Mouse (Mus musculus) intestine, postnatal 0 days (tissue): Measurements from ENCODE around the gene Msmp. TPM values are rescaled to one million over a fixed set of nuclear protein-coding genes. Genes with fewer than 3 reads are reported as not detected.

ENCODE experiments used
- ATAC-seq: fragments of 200-750 bp; cut with Nextera tagmentation; 2 replicates; pipeline ENCODE4 v1.8.0; 2017; ENCODE audit warnings: mild to moderate bottlenecking, moderate TSS enrichment, moderate library complexity
- H3K27ac ChIP-seq: fragments of 300-500 bp; sonication (generic); 2 replicates; pipeline ENCODE4 v1.5.1; 2014; ENCODE audit warnings: mild to moderate bottlenecking, low read depth, low read length, moderate library complexity
- H3K27me3 ChIP-seq: fragments of 300-500 bp; sonication (generic); replicated peaks from 2 replicates; pipeline ENCODE4 v1.6.1; 2014; ENCODE audit warnings: low read length, mixed read lengths; ENCODE audit not compliant: control insufficient read depth, insufficient read depth
- H3K36me3 ChIP-seq: fragments of 300-500 bp; sonication (generic); 2 replicates; pipeline ENCODE4 v1.6.1; 2014; ENCODE audit warnings: mild to moderate bottlenecking, moderate library complexity; ENCODE audit not compliant: control insufficient read depth, insufficient read depth
- H3K4me1 ChIP-seq: fragments of 300-500 bp; sonication (generic); replicated peaks from 2 replicates; pipeline ENCODE4 v1.6.1; 2014; ENCODE audit warnings: antibody characterized with exemption, low read length, mixed read lengths; ENCODE audit not compliant: control insufficient read depth, insufficient read depth
- H3K4me2 ChIP-seq: fragments of 300-500 bp; sonication (generic); replicated peaks from 2 replicates; pipeline ENCODE4 v1.6.1; 2014; ENCODE audit warnings: low read depth, mild to moderate bottlenecking, moderate library complexity
- H3K4me3 ChIP-seq: fragments of 300-500 bp; sonication (generic); 2 replicates; pipeline ENCODE4 v1.5.1; 2014; ENCODE audit warnings: low read depth, low read length
- H3K9ac ChIP-seq: fragments of 300-500 bp; sonication (generic); 2 replicates; pipeline ENCODE4 v1.6.1; 2014; ENCODE audit warnings: mild to moderate bottlenecking, low read depth, low read length
- H3K9me3 ChIP-seq: fragments of 300-500 bp; sonication (generic); 2 replicates; pipeline ENCODE4 v1.6.1; 2016; ENCODE audit warnings: mixed run types; ENCODE audit not compliant: control insufficient read depth
- CTCF ChIP-seq: sonication (generic); IDR thresholded peaks from 2 replicates; pipeline ENCODE4 v1.5.1; 2016; ENCODE audit warnings: low read depth, mild to moderate bottlenecking, control low read depth, antibody characterized with exemption, moderate library complexity
- WGBS: fragments of 180-500 bp; shearing (Covaris S2); extraction: QIAGEN DNeasy Blood & Tissue Kit; methylation state at CpG from one replicate; pipeline ENCODE4 v1.1.7; 2014; 5-methylcytosine and 5-hydroxymethylcytosine counted together
- polyA plus RNA-seq: library from polyadenylated mRNA; unstranded; fragments of >200 nt; fragmentation: Nextera tagmentation; extraction: Ambion mirVana; gene quantifications from 2 replicates; pipeline ENCODE4 v1.2.1, GENCODE M21; 2015

The Msmp gene
- not detected in 2 replicates for polyA plus RNA-seq

DNA sequence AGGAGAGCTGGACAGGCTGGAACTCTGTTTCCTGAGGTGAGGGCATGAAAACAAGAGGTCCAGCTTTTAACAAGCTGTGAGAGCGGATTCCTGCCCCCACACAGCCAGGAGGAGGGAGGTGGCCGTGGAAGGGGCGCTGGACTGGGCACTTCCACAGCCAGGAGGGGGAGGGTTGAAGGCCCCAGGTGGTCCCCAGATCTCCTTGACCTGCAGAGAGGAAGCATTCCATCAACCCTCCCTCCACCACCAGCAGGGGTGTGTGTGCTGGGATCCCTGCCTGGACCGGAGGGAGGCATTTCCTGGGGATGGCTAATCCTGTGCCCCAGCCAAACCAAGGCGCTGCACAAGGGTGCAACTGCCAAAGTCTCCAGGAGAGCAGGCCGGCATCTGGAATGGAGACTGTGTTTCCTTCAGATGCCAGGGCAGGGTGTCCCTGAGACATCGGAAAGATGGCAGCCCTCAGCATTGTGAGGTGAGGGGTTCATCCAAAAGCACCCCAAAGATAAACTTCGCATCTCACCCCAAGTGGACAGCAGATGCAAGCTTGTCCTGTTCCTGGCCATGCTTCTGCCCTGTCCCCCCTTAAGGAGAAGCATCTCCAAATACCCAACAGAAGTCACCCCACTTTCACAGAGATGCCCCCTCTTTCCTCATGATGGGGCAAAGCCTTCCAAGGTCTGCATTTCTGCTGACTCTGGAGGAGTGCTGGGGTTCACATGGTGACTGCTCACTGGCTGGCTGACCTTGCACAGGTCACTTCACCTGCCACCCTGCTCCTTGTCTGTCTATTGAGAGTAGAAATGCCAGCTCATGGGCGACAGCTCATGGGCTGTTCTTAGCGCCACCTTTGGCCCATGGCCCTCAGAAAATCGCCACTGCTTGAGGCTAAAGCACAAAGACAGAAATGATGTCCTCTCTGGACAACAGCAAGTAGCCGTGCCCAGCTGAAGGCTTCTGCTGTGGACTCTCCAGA lies at the start of gene Msmp:
Gene Msmp (minus strand): TSS at position 51 of the 973 bp plus-strand sequence.
- H3K4me3 ChIP-seq, result no peak within 1 kb of the TSS
- H3K4me1 ChIP-seq, result no peaks in the 10 kb centered on the region
- H3K4me2 ChIP-seq, result no peak within 1 kb of the TSS
- WGBS, result 66% methylated on average over 12 of the region's 12 CpGs
- no peak for ATAC-seq
- no peak within 1 kb of the TSS for H3K9ac ChIP-seq
- no peak within 1 kb of the TSS for H3K27ac ChIP-seq
- peaks cover 40% of the 10 kb centered on the region for H3K36me3 ChIP-seq
- TF ChIP-seq CTCF, result no peak
- no peaks in the 10 kb centered on the region for H3K27me3 ChIP-seq
- no peaks in the 10 kb centered on the region for H3K9me3 ChIP-seq

DNA sequence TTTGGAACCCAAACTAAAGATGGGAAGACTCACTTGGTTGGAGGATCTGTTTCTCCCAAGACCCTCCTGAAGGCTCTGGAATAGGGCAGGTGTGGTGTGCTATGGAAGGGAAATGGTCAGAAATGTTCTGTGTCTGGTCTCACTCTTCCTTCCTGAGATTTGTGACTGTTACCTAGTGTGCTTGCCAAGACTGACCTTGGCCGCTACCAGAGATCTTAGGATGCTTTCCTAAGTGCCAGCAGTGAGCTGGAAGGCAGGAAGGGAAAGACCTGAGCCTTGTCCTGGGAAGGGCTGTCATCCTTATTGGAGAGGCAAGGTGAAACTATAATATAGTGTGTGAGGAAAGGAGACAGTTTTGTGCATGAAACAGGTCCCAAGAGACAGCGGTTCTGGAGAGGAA lies 49.4 kb upstream of the Msmp start:
- Histone ChIP-seq H3K4me3 (no peak overlapping the region), H3K27ac (no peak overlapping the region), H3K27me3 (peaks cover 16% of the 10 kb centered on the region; the same call in 1 of the 2 replicates), H3K9ac (no peak overlapping the region), H3K36me3 (no peaks in the 10 kb centered on the region), H3K4me2 (no peak overlapping the region), H3K4me1 (no peaks in the 10 kb centered on the region), H3K9me3 (no peaks in the 10 kb centered on the region)
- ATAC-seq, result no peak
- TF ChIP-seq CTCF, result no peak
- 97% methylated on average over 2 of the region's 2 CpGs for WGBS

DNA sequence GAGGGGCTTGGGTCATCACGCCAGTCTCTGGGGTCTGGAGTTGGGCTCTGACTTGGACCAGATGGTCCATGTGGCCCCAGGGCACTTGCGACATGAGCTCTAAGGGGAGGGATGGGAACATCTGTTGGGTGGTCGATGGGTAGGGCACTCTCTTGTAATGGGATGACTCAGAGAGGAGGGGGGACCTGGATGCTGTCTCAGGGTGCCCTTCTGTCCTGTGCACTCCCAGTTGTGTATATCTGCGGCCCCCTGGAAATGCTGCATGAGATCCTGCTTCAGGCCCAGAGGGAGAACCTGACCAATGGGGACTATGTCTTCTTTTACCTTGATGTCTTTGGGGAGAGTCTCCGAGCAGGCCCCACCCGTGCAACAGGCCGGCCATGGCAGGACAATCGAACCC lies 49.0 kb upstream of the Msmp start:
- Histone ChIP-seq H3K4me2 (no peak overlapping the region), H3K9me3 (no peaks in the 10 kb centered on the region), H3K36me3 (no peaks in the 10 kb centered on the region), H3K27me3 (peaks cover 16% of the 10 kb centered on the region; the same call in 1 of the 2 replicates), H3K9ac (no peak overlapping the region), H3K4me3 (no peak overlapping the region), H3K27ac (no peak overlapping the region), H3K4me1 (no peaks in the 10 kb centered on the region)
- ATAC-seq, result no peak
- no peak for TF ChIP-seq CTCF
- 87% methylated on average over 8 of the region's 8 CpGs for WGBS

DNA sequence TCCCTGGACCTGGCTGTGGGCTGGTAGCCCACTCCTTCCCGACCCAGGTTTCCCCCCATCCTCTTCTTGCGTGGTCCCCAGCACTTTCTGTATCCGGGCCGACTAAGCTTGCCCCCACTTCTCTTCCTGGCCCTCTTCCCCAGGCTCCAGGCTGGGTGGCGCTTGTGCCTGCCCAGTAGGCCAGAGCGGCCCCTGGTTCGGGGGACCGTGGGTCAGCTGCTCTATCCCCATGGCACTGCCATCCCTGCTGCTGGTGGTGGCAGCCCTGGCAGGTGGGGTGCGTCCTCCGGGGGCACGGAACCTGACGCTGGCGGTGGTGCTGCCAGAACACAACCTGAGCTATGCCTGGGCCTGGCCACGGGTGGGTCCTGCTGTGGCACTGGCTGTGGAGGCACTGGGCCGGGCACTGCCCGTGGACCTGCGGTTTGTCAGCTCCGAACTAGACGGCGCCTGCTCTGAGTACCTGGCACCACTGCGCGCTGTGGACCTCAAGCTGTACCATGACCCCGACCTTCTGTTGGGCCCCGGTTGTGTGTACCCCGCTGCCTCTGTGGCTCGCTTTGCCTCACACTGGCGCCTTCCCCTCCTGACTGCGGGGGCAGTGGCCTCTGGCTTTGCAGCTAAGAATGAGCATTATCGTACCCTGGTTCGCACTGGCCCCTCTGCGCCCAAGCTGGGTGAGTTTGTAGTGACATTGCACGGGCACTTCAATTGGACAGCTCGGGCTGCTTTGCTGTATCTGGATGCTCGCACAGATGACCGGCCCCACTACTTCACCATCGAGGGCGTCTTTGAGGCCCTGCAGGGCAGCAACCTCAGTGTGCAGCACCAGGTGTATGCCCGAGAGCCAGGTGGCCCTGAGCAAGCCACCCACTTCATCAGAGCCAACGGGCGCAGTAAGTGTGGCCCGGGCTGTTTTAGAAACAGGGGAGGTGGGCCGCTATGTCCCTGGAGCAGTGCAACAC lies 47.9 kb upstream of the Msmp start:
- no peak; the same call in 1 of the 2 replicates for ATAC-seq
- H3K27ac ChIP-seq, result peak overlapping the region; percentile 75; the same call in 1 of the 2 replicates

DNA sequence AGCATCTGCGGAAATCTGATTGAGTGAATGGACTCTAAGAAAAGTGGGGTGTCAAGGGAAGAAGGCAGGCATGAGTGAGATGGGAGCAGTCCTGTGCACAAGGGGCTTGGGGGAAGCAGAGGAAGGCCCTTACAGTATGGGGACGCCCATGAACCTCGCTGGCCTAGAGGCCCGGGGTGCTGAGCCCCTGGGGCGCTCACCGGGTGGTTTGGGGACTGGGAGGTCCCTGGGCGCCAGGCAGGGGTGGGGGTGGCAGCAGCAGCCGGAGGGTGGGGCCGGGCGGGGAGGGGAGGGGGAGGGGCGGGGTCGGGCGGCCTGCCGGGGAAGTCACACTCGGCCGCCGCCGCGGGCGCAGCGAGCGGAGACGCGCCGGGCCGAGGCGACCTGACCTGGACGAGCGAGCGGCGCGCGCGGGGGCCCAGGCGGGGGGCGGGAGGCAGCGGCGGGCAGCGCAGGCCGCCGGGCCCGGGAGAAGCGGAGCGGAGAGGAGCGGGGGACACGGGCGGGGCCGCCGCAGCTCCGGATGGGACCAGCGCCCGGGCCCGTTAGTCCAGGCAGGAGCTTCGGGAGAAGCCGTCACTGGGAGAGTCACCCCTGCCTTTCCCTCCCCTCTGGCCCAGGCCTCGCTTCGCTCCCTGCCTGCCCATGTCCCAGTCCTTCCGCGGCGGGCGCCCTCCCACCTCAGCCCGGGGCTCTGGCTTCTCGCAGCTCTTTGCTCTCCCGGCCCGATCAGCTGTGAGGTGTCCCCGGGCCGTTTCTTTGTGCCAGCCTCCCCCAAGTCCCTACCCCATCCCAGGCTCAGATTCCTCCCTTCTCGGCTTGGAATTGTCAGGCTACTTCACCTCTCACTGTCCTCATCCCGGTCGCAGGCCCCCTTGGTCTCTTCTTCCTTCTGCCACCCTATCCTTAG lies 47.0 kb upstream of the Msmp start, which contains the start of gene Npr2:
Gene Npr2 (plus strand): TSS at position 890 of the 910 bp plus-strand sequence.
- peak within 1 kb of the TSS; percentile 69 for H3K9ac ChIP-seq
- no peaks in the 10 kb centered on the region for H3K36me3 ChIP-seq
- WGBS, result 2% methylated on average over 57 of the region's 70 CpGs
- no peaks in the 10 kb centered on the region for H3K9me3 ChIP-seq
- ATAC-seq, result peak; percentile 41; the same call in 1 of the 2 replicates
- TF ChIP-seq CTCF, result no peak
- H3K4me1 ChIP-seq, result no peaks in the 10 kb centered on the region
- peak within 1 kb of the TSS; percentile 56 for H3K4me3 ChIP-seq
- peaks cover 16% of the 10 kb centered on the region; the same call in 1 of the 2 replicates for H3K27me3 ChIP-seq
- peak within 1 kb of the TSS; percentile 75 for H3K27ac ChIP-seq
- H3K4me2 ChIP-seq, result peak within 1 kb of the TSS; percentile 82

More for the DNA sequence above, 47.9 kb upstream of the Msmp start:
- H3K4me2 ChIP-seq, result peak overlapping the region; percentile 82
- TF ChIP-seq CTCF, result no peak
- H3K27me3 ChIP-seq, result peaks cover 16% of the 10 kb centered on the region; the same call in 1 of the 2 replicates
- H3K9ac ChIP-seq, result peak overlapping the region; percentile 69
- no peaks in the 10 kb centered on the region for H3K4me1 ChIP-seq
- H3K9me3 ChIP-seq, result no peaks in the 10 kb centered on the region
- peak overlapping the region; percentile 56 for H3K4me3 ChIP-seq
- no peaks in the 10 kb centered on the region for H3K36me3 ChIP-seq
- WGBS, result 57% methylated on average over 42 of the region's 42 CpGs
